ENCODE assay signal across 9 mouse cellular contexts in genomic region chr8:12502321-12502775, GRCm38 (mm10).
DNase-seq lines count a peak whose midpoint lies in the region; ATAC-seq and TF ChIP-seq lines count a peak whose summit lies in the region.
"Had no signal": no experiment of that assay in that cellular context is flagged by ENCODE, and none has a peak within 500 bp of the region (broad histone marks: within the 10 kb centered on the region; RNA-seq: fewer than 3 reads in every experiment).

No protein-coding gene starts in this region.

- peak overlapping the region; percentile 23 for H3K4me3 ChIP-seq in hindbrain, embryonic 16.5 days (ENCODE audit: low read length)
- no peak overlapping the region for H3K4me3 ChIP-seq in thymus, adult 2 months (ENCODE audit: control insufficient read depth, insufficient read depth, low read length)

- no peak overlapping the region for H3K27ac ChIP-seq in hindbrain, embryonic 16.5 days (ENCODE audit: low read depth, low read length)
- H3K27ac ChIP-seq in thymus, adult 2 months (ENCODE audit: control insufficient read depth, insufficient read depth, low read length), result no peak overlapping the region
- H3K27ac ChIP-seq: macrophage had no signal

- WGBS in hindbrain, embryonic 16.5 days, result 1% methylated on average over 22 of the region's 22 CpGs
- 5% methylated on average over 22 of the region's 22 CpGs for WGBS in thymus, adult 2 months

- peaks cover 24% of the 10 kb centered on the region for H3K27me3 ChIP-seq in hindbrain, embryonic 16.5 days (replicated peaks; ENCODE audit: control insufficient read depth, insufficient read depth, low read length)
- peaks cover 2% of the 10 kb centered on the region; the same call in 1 of the 2 replicates for H3K27me3 ChIP-seq in thymus, adult 2 months (ENCODE audit: control insufficient read depth, insufficient read depth, low read length)

- DNase-seq in cerebellum, postnatal 10 days, result peak; percentile 64 to 66
- no peak for DNase-seq in cerebellum, adult 9-10 months
- DNase-seq in brain, adult 2 months (ENCODE audit: low read depth, low spot score), result peak; percentile 40
- DNase-seq in lung, postnatal 36 days, result peak; percentile 35
- no peak for DNase-seq in urinary bladder, adult 18-20 months (ENCODE audit: low spot score in 2 of 2)
- no peak for DNase-seq in MN1 (ENCODE audit: low spot score)
- DNase-seq in thymus, adult 2 months, result no peak

- TF ChIP-seq CTCF in thymus, adult 2 months (IDR thresholded peaks at IDR 0.05; ENCODE audit: borderline replicate concordance, control insufficient read depth, extremely low read depth, insufficient read depth, low read length, poor library complexity), result no peak

- H3K4me2 ChIP-seq in hindbrain, embryonic 16.5 days (ENCODE audit: low read length), result peak overlapping the region; percentile 50

- peak; percentile 71 for ATAC-seq in hindbrain, embryonic 16.5 days

- no peaks in the 10 kb centered on the region for H3K36me3 ChIP-seq in hindbrain, embryonic 16.5 days (ENCODE audit: control insufficient read depth, insufficient read depth, low read length)
- no peaks in the 10 kb centered on the region for H3K36me3 ChIP-seq in thymus, adult 2 months (ENCODE audit: control insufficient read depth, insufficient read depth, low read length)

- peaks cover 14% of the 10 kb centered on the region for H3K4me1 ChIP-seq in hindbrain, embryonic 16.5 days (ENCODE audit: control insufficient read depth, insufficient read depth, low read depth, low read length)
- no peaks in the 10 kb centered on the region for H3K4me1 ChIP-seq in thymus, adult 2 months (replicated peaks; ENCODE audit: control insufficient read depth, insufficient read depth, low read length)

- peak overlapping the region; percentile 46; the same call in 1 of the 2 replicates for H3K9ac ChIP-seq in hindbrain, embryonic 16.5 days (ENCODE audit: low read depth, low read length)

- no peak for TF ChIP-seq POLR2A in thymus, adult 2 months (IDR thresholded peaks at IDR 0.05; ENCODE audit: control insufficient read depth, extremely low read depth, insufficient read depth, low read length, poor library complexity)

- no peaks in the 10 kb centered on the region for H3K9me3 ChIP-seq in hindbrain, embryonic 16.5 days (ENCODE audit: control insufficient read depth, low read length)

Comparison
In these comparisons a context has a peak if more than half of its experiments do, and no peak if none do; other contexts are left out.
1. DNase-seq: peak in cerebellum, postnatal 10 days (2 of 2), brain, adult 2 months (single experiment) and lung, postnatal 36 days (single experiment); none in cerebellum, adult 9-10 months (single experiment), urinary bladder, adult 18-20 months (0 of 2), MN1 (single experiment) and thymus, adult 2 months (single experiment).